Mouse (Mus musculus): ENCODE measurements around the gene Rpl27. TPM values are rescaled to one million over a fixed set of nuclear protein-coding genes. Genes with fewer than 3 reads are reported as not detected.
A peak's percentile ranks its signal among the peaks of the same experiment; 100 is the strongest.

Rpl27 gene
- polyA plus RNA-seq, 1 experiment from 2014 or later: 395 TPM

- DNase-seq (ENCODE audit: low spot score) (no peak), ATAC-seq (ENCODE audit: low FRiP score) (no peak)
- no peaks in the 10 kb centered on the region for H3K27me3 ChIP-seq (ENCODE audit: control insufficient read depth, insufficient read depth, low read length)
- 91% methylated on average over 10 of the region's 10 CpGs for WGBS
- H3K27ac ChIP-seq (ENCODE audit: low read depth, low read length): no peak overlapping the region
- no peaks in the 10 kb centered on the region for H3K4me1 ChIP-seq (replicated peaks; ENCODE audit: control insufficient read depth, insufficient read depth, low read length)
- H3K4me3 ChIP-seq (ENCODE audit: low read depth, low read length): no peak overlapping the region
- H3K36me3 ChIP-seq (ENCODE audit: control insufficient read depth, insufficient read depth, low read length): no peaks in the 10 kb centered on the region
- H3K4me2 ChIP-seq (replicated peaks; ENCODE audit: low read depth, low read length): no peak overlapping the region
- no peaks in the 10 kb centered on the region for H3K9me3 ChIP-seq (ENCODE audit: control insufficient read depth, low read length)
- H3K9ac ChIP-seq (ENCODE audit: low read depth, low read length): no peak overlapping the region
Measured at GRCm38 (mm10) chr11:101451536-101451935, 9.4 kb downstream of the Rpl27 start.

- H3K4me3 ChIP-seq (ENCODE audit: low read depth, low read length): no peak overlapping the region
- H3K9ac ChIP-seq (ENCODE audit: low read depth, low read length): no peak overlapping the region
- H3K27ac ChIP-seq (ENCODE audit: low read depth, low read length): no peak overlapping the region
- WGBS: 76% methylated on average over 10 of the region's 10 CpGs
- DNase-seq (ENCODE audit: low spot score) (no peak), ATAC-seq (ENCODE audit: low FRiP score) (no peak)
- H3K4me1 ChIP-seq (replicated peaks; ENCODE audit: control insufficient read depth, insufficient read depth, low read length): no peaks in the 10 kb centered on the region
- no peaks in the 10 kb centered on the region for H3K27me3 ChIP-seq (ENCODE audit: control insufficient read depth, insufficient read depth, low read length)
- H3K9me3 ChIP-seq (ENCODE audit: control insufficient read depth, low read length): no peaks in the 10 kb centered on the region
- no peak overlapping the region for H3K4me2 ChIP-seq (replicated peaks; ENCODE audit: low read depth, low read length)
- no peaks in the 10 kb centered on the region for H3K36me3 ChIP-seq (ENCODE audit: control insufficient read depth, insufficient read depth, low read length)
Measured at GRCm38 (mm10) chr11:101452093-101452774, 10.1 kb downstream of the Rpl27 start.

GRCm38 (mm10) chr11:101454702-101455101 is 12.6 kb downstream of the Rpl27 start:
- Histone ChIP-seq H3K9ac (ENCODE audit: low read depth, low read length) (no peak overlapping the region), H3K4me1 (replicated peaks; ENCODE audit: control insufficient read depth, insufficient read depth, low read length) (no peaks in the 10 kb centered on the region), H3K4me2 (replicated peaks; ENCODE audit: low read depth, low read length) (no peak overlapping the region), H3K27me3 (ENCODE audit: control insufficient read depth, insufficient read depth, low read length) (no peaks in the 10 kb centered on the region), H3K27ac (ENCODE audit: low read depth, low read length) (0 out of 2 replicates have a peak overlapping the region, but pooled peaks have one; percentile 14), H3K9me3 (ENCODE audit: control insufficient read depth, low read length) (no peaks in the 10 kb centered on the region), H3K36me3 (ENCODE audit: control insufficient read depth, insufficient read depth, low read length) (peaks cover 2% of the 10 kb centered on the region; the same call in 1 of the 2 replicates), H3K4me3 (ENCODE audit: low read depth, low read length) (no peak overlapping the region)
- WGBS: 49% methylated on average over 6 of the region's 6 CpGs
- DNase-seq (ENCODE audit: low spot score) (no peak), ATAC-seq (ENCODE audit: low FRiP score) (no peak)

GRCm38 (mm10) chr11:101455627-101456026 is 13.5 kb downstream of the Rpl27 start:
- 93% methylated on average over 7 of the region's 7 CpGs for WGBS
- ATAC-seq (ENCODE audit: low FRiP score) (no peak), DNase-seq (ENCODE audit: low spot score) (no peak)
- H3K4me2 ChIP-seq (replicated peaks; ENCODE audit: low read depth, low read length): no peak overlapping the region
- no peaks in the 10 kb centered on the region for H3K9me3 ChIP-seq (ENCODE audit: control insufficient read depth, low read length)
- no peaks in the 10 kb centered on the region for H3K27me3 ChIP-seq (ENCODE audit: control insufficient read depth, insufficient read depth, low read length)
- peaks cover 2% of the 10 kb centered on the region; the same call in 1 of the 2 replicates for H3K36me3 ChIP-seq (ENCODE audit: control insufficient read depth, insufficient read depth, low read length)
- no peak overlapping the region for H3K4me3 ChIP-seq (ENCODE audit: low read depth, low read length)
- H3K9ac ChIP-seq (ENCODE audit: low read depth, low read length): no peak overlapping the region
- no peak overlapping the region for H3K27ac ChIP-seq (ENCODE audit: low read depth, low read length)
- no peaks in the 10 kb centered on the region for H3K4me1 ChIP-seq (replicated peaks; ENCODE audit: control insufficient read depth, insufficient read depth, low read length)

GRCm38 (mm10) chr11:101457631-101458030 is 15.5 kb downstream of the Rpl27 start:
- ATAC-seq (ENCODE audit: low FRiP score) (no peak), DNase-seq (ENCODE audit: low spot score) (no peak)
- no peak overlapping the region for H3K9ac ChIP-seq (ENCODE audit: low read depth, low read length)
- no peak overlapping the region for H3K4me3 ChIP-seq (ENCODE audit: low read depth, low read length)
- H3K4me1 ChIP-seq (replicated peaks; ENCODE audit: control insufficient read depth, insufficient read depth, low read length): peaks cover 8% of the 10 kb centered on the region
- no peak overlapping the region for H3K27ac ChIP-seq (ENCODE audit: low read depth, low read length)
- no peaks in the 10 kb centered on the region for H3K9me3 ChIP-seq (ENCODE audit: control insufficient read depth, low read length)
- peaks cover 4% of the 10 kb centered on the region; the same call in 1 of the 2 replicates for H3K36me3 ChIP-seq (ENCODE audit: control insufficient read depth, insufficient read depth, low read length)
- WGBS: 93% methylated on average over 9 of the region's 9 CpGs
- no peak overlapping the region for H3K4me2 ChIP-seq (replicated peaks; ENCODE audit: low read depth, low read length)
- H3K27me3 ChIP-seq (ENCODE audit: control insufficient read depth, insufficient read depth, low read length): no peaks in the 10 kb centered on the region

- WGBS: 87% methylated on average over 12 of the region's 12 CpGs
- Histone ChIP-seq H3K4me1 (replicated peaks; ENCODE audit: control insufficient read depth, insufficient read depth, low read length) (peaks cover 12% of the 10 kb centered on the region), H3K4me3 (ENCODE audit: low read depth, low read length) (no peak overlapping the region), H3K36me3 (ENCODE audit: control insufficient read depth, insufficient read depth, low read length) (peaks cover 4% of the 10 kb centered on the region; the same call in 1 of the 2 replicates), H3K9me3 (ENCODE audit: control insufficient read depth, low read length) (no peaks in the 10 kb centered on the region), H3K9ac (ENCODE audit: low read depth, low read length) (no peak overlapping the region), H3K27me3 (ENCODE audit: control insufficient read depth, insufficient read depth, low read length) (no peaks in the 10 kb centered on the region), H3K27ac (ENCODE audit: low read depth, low read length) (no peak overlapping the region), H3K4me2 (replicated peaks; ENCODE audit: low read depth, low read length) (no peak overlapping the region)
- ATAC-seq (ENCODE audit: low FRiP score) (no peak), DNase-seq (ENCODE audit: low spot score) (no peak)
Measured at GRCm38 (mm10) chr11:101458217-101458616, 16.1 kb downstream of the Rpl27 start.

GRCm38 (mm10) chr11:101459716-101460115 is 17.6 kb downstream of the Rpl27 start:
- WGBS: 46% methylated on average over 6 of the region's 6 CpGs
- Histone ChIP-seq H3K36me3 (ENCODE audit: control insufficient read depth, insufficient read depth, low read length) (peaks cover 4% of the 10 kb centered on the region; the same call in 1 of the 2 replicates), H3K4me2 (replicated peaks; ENCODE audit: low read depth, low read length) (no peak overlapping the region), H3K9me3 (ENCODE audit: control insufficient read depth, low read length) (no peaks in the 10 kb centered on the region), H3K4me1 (replicated peaks; ENCODE audit: control insufficient read depth, insufficient read depth, low read length) (peaks cover 19% of the 10 kb centered on the region), H3K4me3 (ENCODE audit: low read depth, low read length) (no peak overlapping the region), H3K9ac (ENCODE audit: low read depth, low read length) (no peak overlapping the region), H3K27me3 (ENCODE audit: control insufficient read depth, insufficient read depth, low read length) (no peaks in the 10 kb centered on the region), H3K27ac (ENCODE audit: low read depth, low read length) (no peak overlapping the region)
- ATAC-seq (ENCODE audit: low FRiP score): no peak
- DNase-seq (ENCODE audit: low spot score): no peak

GRCm38 (mm10) chr11:101460321-101460720 is 18.2 kb downstream of the Rpl27 start:
- Histone ChIP-seq H3K9ac (ENCODE audit: low read depth, low read length) (no peak overlapping the region), H3K4me2 (replicated peaks; ENCODE audit: low read depth, low read length) (no peak overlapping the region), H3K27ac (ENCODE audit: low read depth, low read length) (no peak overlapping the region), H3K9me3 (ENCODE audit: control insufficient read depth, low read length) (no peaks in the 10 kb centered on the region), H3K36me3 (ENCODE audit: control insufficient read depth, insufficient read depth, low read length) (peaks cover 4% of the 10 kb centered on the region; the same call in 1 of the 2 replicates), H3K27me3 (ENCODE audit: control insufficient read depth, insufficient read depth, low read length) (no peaks in the 10 kb centered on the region), H3K4me3 (ENCODE audit: low read depth, low read length) (no peak overlapping the region), H3K4me1 (replicated peaks; ENCODE audit: control insufficient read depth, insufficient read depth, low read length) (peaks cover 19% of the 10 kb centered on the region)
- WGBS: 87% methylated on average over 15 of the region's 15 CpGs
- DNase-seq (ENCODE audit: low spot score) (no peak), ATAC-seq (ENCODE audit: low FRiP score) (no peak)

GRCm38 (mm10) chr11:101462141-101462540 is 20.0 kb downstream of the Rpl27 start:
- Histone ChIP-seq H3K27ac (ENCODE audit: low read depth, low read length) (no peak overlapping the region), H3K4me2 (replicated peaks; ENCODE audit: low read depth, low read length) (no peak overlapping the region), H3K4me3 (ENCODE audit: low read depth, low read length) (no peak overlapping the region), H3K9ac (ENCODE audit: low read depth, low read length) (0 out of 2 replicates have a peak overlapping the region, but pooled peaks have one; percentile 15), H3K27me3 (ENCODE audit: control insufficient read depth, insufficient read depth, low read length) (no peaks in the 10 kb centered on the region), H3K36me3 (ENCODE audit: control insufficient read depth, insufficient read depth, low read length) (peaks cover 4% of the 10 kb centered on the region; the same call in 1 of the 2 replicates), H3K9me3 (ENCODE audit: control insufficient read depth, low read length) (no peaks in the 10 kb centered on the region), H3K4me1 (replicated peaks; ENCODE audit: control insufficient read depth, insufficient read depth, low read length) (peaks cover 21% of the 10 kb centered on the region)
- ATAC-seq (ENCODE audit: low FRiP score) (peak; percentile 15; the same call in 1 of the 2 replicates), DNase-seq (ENCODE audit: low spot score) (no peak)
- WGBS: 75% methylated on average over 14 of the region's 14 CpGs

All from hindbrain, embryonic 11.5 days (tissue).